Mouse (Mus musculus) adrenal gland, adult 18-20 months (tissue): ENCODE measurements around the gene Tmem127. TPM values are rescaled to one million over a fixed set of nuclear protein-coding genes. Genes with fewer than 3 reads are reported as not detected.
"Not testable (repeated sequence)": the region's sequence is repeated elsewhere in the genome, so short reads cannot be mapped to it uniquely, and the experiment has no call there.

ENCODE experiments used
- DNase-seq, 2 experiments: peaks; one replicate each; pipeline ENCODE4 v3.0.0; 2021 to 2022; ENCODE audit warnings: low spot score in 2 of 2
- long read RNA-seq, 2 experiments: library from polyadenylated mRNA; stranded (forward); transcript quantifications; one replicate each; pipeline ENCODE4 v2.0.0; 2021
- total RNA-seq, 2 experiments: library from RNA; stranded (reverse); gene quantifications; 1 replicate in 1 of 2; 2 replicates in 1 of 2; pipeline ENCODE4 v1.2.3; 2021

The Tmem127 gene
- total RNA-seq, result 10 to 100 TPM; 71.4 to 80.8 TPM
- long read RNA-seq, experiment 1, full-length matches to known transcripts, result 3 of 21 reads
- long read RNA-seq, experiment 1, partial matches to known transcripts, result 0 of 21 reads
- long read RNA-seq, experiment 1, other reads (novel, unspliced or antisense), result 18 of 21 reads
- long read RNA-seq, experiment 2, full-length matches to known transcripts, result 4 of 31 reads
- long read RNA-seq, experiment 2, partial matches to known transcripts, result 0 of 31 reads
- long read RNA-seq, experiment 2, other reads (novel, unspliced or antisense), result 27 of 31 reads

- DNase-seq, result peak; percentile 88 to 92
These were observed at the start of gene Tmem127, which contains the start of gene Ciao1 for GRCm38 (mm10) chr2:127247592-127248333. Gene Tmem127 (plus strand): TSS chr2:127247908. Gene Ciao1 (minus strand): TSS chr2:127247816.

DNA sequence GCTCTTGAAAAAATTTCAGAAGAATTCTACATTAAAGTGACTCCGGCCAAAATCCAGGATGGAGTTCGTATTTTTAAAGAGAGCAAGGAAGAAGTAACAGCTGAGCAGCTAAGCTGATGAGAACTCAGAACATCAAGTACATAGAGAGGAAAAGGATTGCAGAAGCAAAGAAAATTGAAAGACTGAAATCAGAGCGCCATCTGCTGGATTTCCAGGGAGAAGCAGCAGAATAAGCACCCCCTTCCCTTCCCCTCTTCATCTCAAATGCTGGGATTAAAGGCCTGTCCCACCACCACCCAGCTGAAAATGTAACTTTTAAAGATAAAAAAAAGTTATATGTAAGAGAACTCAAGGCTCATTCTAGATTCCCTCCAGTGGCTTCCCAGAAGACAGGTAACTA is 42.8 kb upstream of the Tmem127 start:
- DNase-seq, result peak; percentile 54 to 65

- DNase-seq, result not testable (repeated sequence)
These were observed 41.8 kb upstream of the Tmem127 start for GRCm38 (mm10) chr2:127205936-127206335.

DNA sequence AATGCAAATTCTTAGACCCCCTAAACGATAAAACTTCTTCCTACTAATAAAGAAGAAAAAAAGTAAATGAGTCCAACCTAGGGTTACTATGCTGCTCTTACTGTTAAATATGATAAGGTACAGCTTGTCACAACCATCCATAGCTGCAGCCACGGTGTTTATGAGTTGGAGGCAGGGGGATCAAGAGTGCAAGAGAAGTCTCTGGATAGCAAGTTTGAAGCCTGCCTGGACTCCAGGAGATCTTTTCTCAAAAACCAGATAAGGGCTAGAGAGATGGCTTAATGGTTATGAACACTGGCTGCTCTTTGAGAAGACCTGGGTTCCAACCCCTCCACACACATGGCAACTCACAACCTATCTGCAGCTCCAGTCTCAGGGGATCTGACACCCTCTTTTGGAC is 40.8 kb upstream of the Tmem127 start:
- DNase-seq, result no peak

- peak; percentile 79 to 87 for DNase-seq
These were observed 39.9 kb upstream of the Tmem127 start, which contains the start of the genes 1810024B03Rik and Snrnp200 for GRCm38 (mm10) chr2:127207547-127208451. Gene 1810024B03Rik (minus strand): TSS chr2:127208280. Gene Snrnp200 (plus strand): TSS chr2:127208386.

- DNase-seq, result no peak
These were observed 39.3 kb upstream of the Tmem127 start for GRCm38 (mm10) chr2:127208452-127208769.

DNA sequence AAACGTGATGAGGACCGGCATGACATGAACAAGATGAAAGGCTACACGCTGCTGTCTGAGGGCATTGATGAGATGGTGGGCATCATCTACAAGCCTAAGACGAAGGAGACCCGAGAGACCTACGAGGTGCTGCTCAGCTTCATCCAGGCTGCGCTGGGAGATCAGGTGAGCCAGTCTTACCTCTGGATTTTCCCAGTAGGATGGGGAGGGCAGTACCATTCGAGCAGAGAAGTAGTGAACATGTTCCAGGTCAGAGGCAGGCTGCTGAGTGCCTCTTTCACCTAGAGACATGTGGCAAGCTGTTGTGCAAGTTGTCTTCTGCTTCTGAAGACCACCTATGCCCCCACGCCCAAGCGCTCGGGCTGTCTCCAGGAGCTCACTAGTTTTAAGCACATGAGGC is 37.0 kb upstream of the Tmem127 start:
- no peak for DNase-seq

DNA sequence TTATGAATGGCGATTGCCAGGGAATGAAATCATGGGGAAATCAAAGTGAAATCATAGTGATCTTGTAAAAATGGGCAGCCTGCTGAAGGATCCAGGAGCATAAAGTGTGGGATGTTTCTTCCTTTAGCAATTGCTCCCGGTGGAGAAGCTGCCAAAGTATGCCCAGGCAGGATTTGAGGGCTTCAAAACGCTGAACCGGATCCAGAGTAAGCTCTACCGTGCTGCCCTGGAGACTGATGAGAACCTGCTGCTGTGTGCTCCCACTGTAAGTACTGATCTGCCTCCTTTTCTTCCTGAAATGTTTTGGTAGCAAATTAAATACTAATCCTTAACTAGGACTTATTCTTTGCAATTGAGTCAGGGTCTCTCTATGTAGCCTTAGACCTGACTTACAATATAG is 30.0 kb upstream of the Tmem127 start:
- no peak for DNase-seq

DNA sequence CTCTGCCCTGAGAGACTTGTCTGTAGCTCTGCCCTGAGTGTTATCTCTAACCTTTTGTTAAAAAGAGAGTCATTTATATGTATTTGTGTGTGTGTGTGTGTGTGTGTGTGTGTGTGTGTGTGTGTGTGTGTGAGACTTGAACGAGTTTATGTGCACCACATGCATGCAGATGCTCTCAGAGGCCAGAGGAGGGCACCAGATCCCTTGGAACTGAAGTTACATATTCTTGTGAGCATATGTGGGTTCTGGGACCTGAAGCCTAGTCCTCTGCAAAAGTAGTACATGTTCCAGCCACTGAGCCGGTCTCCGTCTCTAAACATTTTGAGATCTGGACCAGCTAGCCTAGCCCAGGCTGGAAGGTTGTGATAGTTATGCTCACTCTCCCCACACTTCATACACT is 22.4 kb upstream of the Tmem127 start:
- DNase-seq, result no peak

DNA sequence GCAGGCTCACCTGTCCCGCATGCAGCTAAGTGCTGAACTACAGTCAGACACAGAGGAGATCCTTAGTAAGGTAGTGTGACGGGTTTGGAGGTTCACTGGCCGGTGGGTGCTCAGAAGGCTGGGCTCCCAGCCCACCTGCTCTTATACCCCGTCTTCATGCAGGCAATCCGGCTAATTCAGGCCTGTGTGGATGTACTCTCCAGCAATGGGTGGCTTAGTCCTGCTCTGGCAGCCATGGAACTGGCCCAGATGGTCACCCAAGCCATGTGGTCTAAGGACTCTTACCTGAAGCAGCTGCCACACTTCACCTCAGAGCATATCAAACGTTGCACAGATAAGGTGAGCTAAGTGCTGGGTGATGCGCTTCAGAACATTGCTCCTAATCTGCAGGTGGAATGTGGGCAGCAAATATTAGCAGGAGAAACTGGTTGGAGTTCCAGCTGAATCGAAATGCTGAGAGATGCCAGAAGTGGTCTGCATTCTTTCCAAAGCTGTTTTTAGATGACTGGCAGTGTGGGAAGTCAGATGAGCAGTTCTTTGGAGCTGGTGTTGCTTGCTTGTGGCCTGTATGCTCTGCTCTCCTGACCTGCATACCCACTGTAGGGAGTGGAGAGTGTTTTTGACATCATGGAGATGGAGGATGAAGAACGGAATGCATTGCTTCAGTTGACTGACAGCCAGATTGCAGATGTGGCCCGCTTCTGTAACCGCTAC is 9.7 kb upstream of the Tmem127 start:
- DNase-seq, result no peak

DNA sequence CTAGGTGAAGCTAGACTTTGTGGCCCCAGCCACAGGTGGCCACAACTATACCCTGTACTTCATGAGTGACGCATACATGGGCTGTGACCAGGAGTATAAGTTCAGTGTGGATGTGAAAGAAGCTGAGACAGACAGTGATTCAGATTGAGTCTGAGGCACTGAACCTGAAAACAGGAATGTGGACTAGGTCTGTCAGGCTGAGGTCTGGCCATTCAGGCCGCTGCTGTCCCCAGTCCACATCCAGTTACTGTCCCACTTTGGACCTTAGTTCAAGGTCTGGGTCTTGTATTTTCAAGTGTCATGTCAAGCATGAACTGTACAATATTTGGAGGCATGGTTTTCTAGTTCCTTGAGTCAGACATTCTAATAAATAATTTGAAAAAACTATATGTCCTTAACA is 7.6 kb upstream of the Tmem127 start:
- DNase-seq, result no peak

GRCm38 (mm10) chr2:127248334-127249004 is 761 bp downstream of the Tmem127 start:
- DNase-seq, result peak; percentile 40 to 49

- DNase-seq, result no peak
These were observed 2.7 kb downstream of the Tmem127 start for GRCm38 (mm10) chr2:127250291-127251008.

DNA sequence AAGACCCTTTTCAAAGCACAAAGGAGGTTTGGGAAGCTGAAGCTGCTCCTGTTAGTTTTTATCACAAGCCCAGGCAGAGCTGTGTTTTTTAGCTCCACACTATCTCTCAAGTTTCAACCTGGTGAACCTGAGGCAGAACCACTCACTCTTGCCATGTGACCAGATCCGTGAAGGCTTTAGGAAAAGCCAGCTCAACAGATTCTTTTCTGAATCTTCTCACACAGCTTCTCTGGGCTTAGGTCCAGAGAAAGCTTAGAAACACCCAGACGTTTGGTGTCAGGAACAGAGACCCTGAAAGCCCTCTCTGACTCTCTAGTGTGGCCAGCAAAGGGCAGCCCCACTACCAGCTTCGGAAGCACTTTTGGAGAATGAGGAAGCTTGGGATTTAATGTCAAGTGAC is 3.7 kb downstream of the Tmem127 start:
- DNase-seq, result no peak

DNA sequence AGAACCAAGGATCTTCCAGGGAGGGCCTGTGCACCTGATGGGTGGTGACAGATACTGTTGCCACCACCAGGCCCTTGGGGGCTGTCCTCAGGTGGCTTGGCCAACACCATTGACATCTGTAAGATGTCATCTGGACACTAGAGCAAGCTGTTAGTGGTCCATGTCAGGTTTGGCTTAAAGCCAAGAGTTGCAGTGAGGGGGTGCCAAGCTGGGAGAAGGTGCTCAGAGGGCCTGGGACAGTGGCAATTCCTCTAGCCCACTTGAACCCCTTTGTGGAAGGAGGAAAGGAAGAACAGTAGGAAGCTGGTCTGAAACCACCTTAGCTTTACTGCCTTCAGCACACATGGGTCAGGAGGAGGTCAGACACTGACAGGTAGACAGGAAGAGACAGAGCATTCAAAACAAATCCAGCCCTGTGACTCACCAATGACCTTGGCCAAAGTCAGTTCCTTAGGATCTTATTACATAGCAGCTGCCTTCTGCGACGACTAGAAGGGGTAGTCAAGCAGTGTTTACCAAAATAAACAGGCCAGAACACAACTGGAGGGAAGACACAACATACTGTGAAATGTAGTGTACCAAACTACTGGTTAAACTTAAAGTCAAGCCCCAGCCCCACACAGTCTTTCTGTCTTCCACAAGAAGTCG is 4.3 kb downstream of the Tmem127 start:
- DNase-seq, result peak in 1 of 2 experiments; percentile 26

- DNase-seq, result no peak
These were observed 5.1 kb downstream of the Tmem127 start for GRCm38 (mm10) chr2:127252787-127253186.

- no peak for DNase-seq
These were observed 7.0 kb downstream of the Tmem127 start for GRCm38 (mm10) chr2:127254604-127255134.

GRCm38 (mm10) chr2:127255294-127255693 is 7.6 kb downstream of the Tmem127 start:
- no peak for DNase-seq

DNA sequence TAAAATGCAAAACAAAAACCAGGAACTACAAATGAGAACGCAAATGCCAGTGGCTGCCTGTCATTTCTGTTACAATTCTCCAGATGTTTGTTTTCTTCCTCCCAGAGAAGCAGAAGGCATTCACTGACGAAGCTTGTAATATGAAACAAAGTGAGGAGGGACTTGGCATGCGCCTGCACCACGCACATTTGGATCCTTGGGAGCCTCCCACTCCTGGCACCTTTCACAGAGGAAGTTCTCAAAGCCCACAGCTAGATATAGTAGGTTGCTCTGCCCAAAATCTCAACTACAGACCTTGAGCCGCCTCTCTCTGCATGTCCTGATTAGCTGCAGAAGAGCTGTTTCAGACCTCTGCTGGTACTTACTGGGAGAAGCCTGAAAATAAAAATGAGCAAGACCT is 11.6 kb downstream of the Tmem127 start:
- no peak for DNase-seq
